Mouse (Mus musculus): ENCODE data around the gene Dnajb6. TPM values are rescaled to one million over a fixed set of nuclear protein-coding genes. Genes with fewer than 3 reads are reported as not detected.

Dnajb6 gene
- polyA plus RNA-seq, 1 experiment from 2014 or later: 142 TPM

GRCm38 (mm10) chr5:29852376-29852775 lies 116.9 kb downstream of the Dnajb6 start:
- H3K4me1 ChIP-seq (replicated peaks; ENCODE audit: control insufficient read depth, insufficient read depth, low read length): no peaks in the 10 kb centered on the region
- no peak overlapping the region for H3K9ac ChIP-seq (ENCODE audit: low read length)
- no peaks in the 10 kb centered on the region for H3K27me3 ChIP-seq (ENCODE audit: control insufficient read depth, insufficient read depth, low read depth, low read length)
- no peak overlapping the region for H3K27ac ChIP-seq (ENCODE audit: low read length)
- ATAC-seq (ENCODE audit: low read depth): no peak
- H3K4me2 ChIP-seq (ENCODE audit: low read depth, low read length): no peak overlapping the region
- 56% methylated on average over 8 of the region's 8 CpGs for WGBS
- H3K9me3 ChIP-seq (ENCODE audit: control insufficient read depth, low read length): no peaks in the 10 kb centered on the region
- no peak overlapping the region for H3K4me3 ChIP-seq (ENCODE audit: low read length)
- no peaks in the 10 kb centered on the region for H3K36me3 ChIP-seq (ENCODE audit: control insufficient read depth, insufficient read depth, low read length)

GRCm38 (mm10) chr5:29853035-29853434 lies 117.5 kb downstream of the Dnajb6 start:
- WGBS: 79% methylated on average over 1 of the region's 1 CpGs
- no peak overlapping the region for H3K4me3 ChIP-seq (ENCODE audit: low read length)
- H3K9ac ChIP-seq (ENCODE audit: low read length): no peak overlapping the region
- no peaks in the 10 kb centered on the region for H3K4me1 ChIP-seq (replicated peaks; ENCODE audit: control insufficient read depth, insufficient read depth, low read length)
- H3K36me3 ChIP-seq (ENCODE audit: control insufficient read depth, insufficient read depth, low read length): no peaks in the 10 kb centered on the region
- no peak overlapping the region for H3K4me2 ChIP-seq (ENCODE audit: low read depth, low read length)
- no peaks in the 10 kb centered on the region for H3K27me3 ChIP-seq (ENCODE audit: control insufficient read depth, insufficient read depth, low read depth, low read length)
- H3K27ac ChIP-seq (ENCODE audit: low read length): no peak overlapping the region
- no peaks in the 10 kb centered on the region for H3K9me3 ChIP-seq (ENCODE audit: control insufficient read depth, low read length)
- ATAC-seq (ENCODE audit: low read depth): no peak

GRCm38 (mm10) chr5:29854376-29854775 lies 118.9 kb downstream of the Dnajb6 start:
- H3K9ac ChIP-seq (ENCODE audit: low read length): no peak overlapping the region
- H3K4me1 ChIP-seq (replicated peaks; ENCODE audit: control insufficient read depth, insufficient read depth, low read length): no peaks in the 10 kb centered on the region
- no peak overlapping the region for H3K4me2 ChIP-seq (ENCODE audit: low read depth, low read length)
- H3K27me3 ChIP-seq (ENCODE audit: control insufficient read depth, insufficient read depth, low read depth, low read length): no peaks in the 10 kb centered on the region
- no peak for ATAC-seq (ENCODE audit: low read depth)
- WGBS: 67% methylated on average over 5 of the region's 5 CpGs
- H3K27ac ChIP-seq (ENCODE audit: low read length): no peak overlapping the region
- H3K36me3 ChIP-seq (ENCODE audit: control insufficient read depth, insufficient read depth, low read length): no peaks in the 10 kb centered on the region
- H3K4me3 ChIP-seq (ENCODE audit: low read length): no peak overlapping the region
- no peaks in the 10 kb centered on the region for H3K9me3 ChIP-seq (ENCODE audit: control insufficient read depth, low read length)

GRCm38 (mm10) chr5:29854971-29855370 lies 119.5 kb downstream of the Dnajb6 start:
- no peak overlapping the region for H3K27ac ChIP-seq (ENCODE audit: low read length)
- H3K4me1 ChIP-seq (replicated peaks; ENCODE audit: control insufficient read depth, insufficient read depth, low read length): no peaks in the 10 kb centered on the region
- H3K4me3 ChIP-seq (ENCODE audit: low read length): no peak overlapping the region
- H3K27me3 ChIP-seq (ENCODE audit: control insufficient read depth, insufficient read depth, low read depth, low read length): no peaks in the 10 kb centered on the region
- H3K9ac ChIP-seq (ENCODE audit: low read length): no peak overlapping the region
- WGBS: 57% methylated on average over 1 of the region's 1 CpGs
- H3K36me3 ChIP-seq (ENCODE audit: control insufficient read depth, insufficient read depth, low read length): no peaks in the 10 kb centered on the region
- no peak overlapping the region for H3K4me2 ChIP-seq (ENCODE audit: low read depth, low read length)
- H3K9me3 ChIP-seq (ENCODE audit: control insufficient read depth, low read length): no peaks in the 10 kb centered on the region
- no peak for ATAC-seq (ENCODE audit: low read depth)

GRCm38 (mm10) chr5:29861522-29861921 lies 126.0 kb downstream of the Dnajb6 start:
- WGBS: 64% methylated on average over 3 of the region's 3 CpGs
- H3K4me3 ChIP-seq (ENCODE audit: low read length): no peak overlapping the region
- no peaks in the 10 kb centered on the region for H3K36me3 ChIP-seq (ENCODE audit: control insufficient read depth, insufficient read depth, low read length)
- H3K4me1 ChIP-seq (replicated peaks; ENCODE audit: control insufficient read depth, insufficient read depth, low read length): no peaks in the 10 kb centered on the region
- peak; percentile 45; the same call in 1 of the 2 replicates for ATAC-seq (ENCODE audit: low read depth)
- no peak overlapping the region for H3K27ac ChIP-seq (ENCODE audit: low read length)
- no peaks in the 10 kb centered on the region for H3K9me3 ChIP-seq (ENCODE audit: control insufficient read depth, low read length)
- H3K9ac ChIP-seq (ENCODE audit: low read length): no peak overlapping the region
- H3K4me2 ChIP-seq (ENCODE audit: low read depth, low read length): no peak overlapping the region
- H3K27me3 ChIP-seq (ENCODE audit: control insufficient read depth, insufficient read depth, low read depth, low read length): no peaks in the 10 kb centered on the region

- 95% methylated on average over 5 of the region's 5 CpGs for WGBS
- no peak overlapping the region for H3K27ac ChIP-seq (ENCODE audit: low read length)
- ATAC-seq (ENCODE audit: low read depth): no peak
Observed at GRCm38 (mm10) chr5:29862388-29862787, 126.9 kb downstream of the Dnajb6 start.

GRCm38 (mm10) chr5:29864291-29864737 lies 128.8 kb downstream of the Dnajb6 start:
- Histone ChIP-seq H3K4me1 (replicated peaks; ENCODE audit: control insufficient read depth, insufficient read depth, low read length) (no peaks in the 10 kb centered on the region), H3K27ac (ENCODE audit: low read length) (no peak overlapping the region), H3K4me3 (ENCODE audit: low read length) (no peak overlapping the region), H3K9ac (ENCODE audit: low read length) (no peak overlapping the region), H3K4me2 (ENCODE audit: low read depth, low read length) (no peak overlapping the region), H3K9me3 (ENCODE audit: control insufficient read depth, low read length) (no peaks in the 10 kb centered on the region), H3K36me3 (ENCODE audit: control insufficient read depth, insufficient read depth, low read length) (no peaks in the 10 kb centered on the region), H3K27me3 (ENCODE audit: control insufficient read depth, insufficient read depth, low read depth, low read length) (no peaks in the 10 kb centered on the region)
- no peak for ATAC-seq (ENCODE audit: low read depth)
- WGBS: 73% methylated on average over 4 of the region's 4 CpGs

More at GRCm38 (mm10) chr5:29862388-29862787, 126.9 kb downstream of the Dnajb6 start:
- H3K4me2 ChIP-seq (ENCODE audit: low read depth, low read length): no peak overlapping the region
- H3K36me3 ChIP-seq (ENCODE audit: control insufficient read depth, insufficient read depth, low read length): no peaks in the 10 kb centered on the region
- no peak overlapping the region for H3K4me3 ChIP-seq (ENCODE audit: low read length)
- no peaks in the 10 kb centered on the region for H3K27me3 ChIP-seq (ENCODE audit: control insufficient read depth, insufficient read depth, low read depth, low read length)
- H3K9me3 ChIP-seq (ENCODE audit: control insufficient read depth, low read length): no peaks in the 10 kb centered on the region
- H3K9ac ChIP-seq (ENCODE audit: low read length): no peak overlapping the region
- no peaks in the 10 kb centered on the region for H3K4me1 ChIP-seq (replicated peaks; ENCODE audit: control insufficient read depth, insufficient read depth, low read length)

GRCm38 (mm10) chr5:29864994-29865393 lies 129.5 kb downstream of the Dnajb6 start:
- whole genome bisulfite sequencing: 76% methylated on average over 4 of the region's 4 CpGs
- no peak overlapping the region for H3K4me3 ChIP-seq (ENCODE audit: low read length)
- no peak overlapping the region for H3K27ac ChIP-seq (ENCODE audit: low read length)
- no peak overlapping the region for H3K9ac ChIP-seq (ENCODE audit: low read length)
- no peaks in the 10 kb centered on the region for H3K27me3 ChIP-seq (ENCODE audit: control insufficient read depth, insufficient read depth, low read depth, low read length)
- no peak for ATAC-seq (ENCODE audit: low read depth)
- H3K9me3 ChIP-seq (ENCODE audit: control insufficient read depth, low read length): no peaks in the 10 kb centered on the region
- no peak overlapping the region for H3K4me2 ChIP-seq (ENCODE audit: low read depth, low read length)
- no peaks in the 10 kb centered on the region for H3K4me1 ChIP-seq (replicated peaks; ENCODE audit: control insufficient read depth, insufficient read depth, low read length)
- H3K36me3 ChIP-seq (ENCODE audit: control insufficient read depth, insufficient read depth, low read length): no peaks in the 10 kb centered on the region

Data from lung, embryonic 16.5 days (tissue).